Mouse (Mus musculus) gastrocnemius, adult 2 months (tissue): ENCODE data around the gene Atp10a. TPM values are rescaled to one million over a fixed set of nuclear protein-coding genes. Genes with fewer than 3 reads are reported as not detected.

Experiments
- DNase-seq: peaks from one replicate; pipeline ENCODE4 v3.0.0; 2022
- H3K27ac ChIP-seq: fragments of 200-600 bp; 2 replicates; pipeline ENCODE4 v1.8.1; 2022; ENCODE audit warnings: mild to moderate bottlenecking
- H3K4me3 ChIP-seq: fragments of 200-600 bp; 2 replicates; pipeline ENCODE4 v1.8.1; 2022; ENCODE audit warnings: mild to moderate bottlenecking, moderate library complexity
- CTCF ChIP-seq: fragments of 200-600 bp; IDR thresholded peaks from 2 replicates; pipeline ENCODE4 v1.8.1; 2022; ENCODE audit warnings: antibody characterized with exemption, mild to moderate bottlenecking, moderate library complexity
- intact Hi-C: fragments of 180-260 bp; cut with DNase I; formaldehyde crosslinking; loops from one replicate; pipeline ENCODE4 v1.15.1; 2025
- total RNA-seq, 2 experiments: library from RNA; stranded (reverse); gene quantifications; 2 replicates each; pipeline ENCODE4 v1.2.3; 2021

The Atp10a gene
- total RNA-seq, 2 experiments from 2014 or later: 1.3 to 2.0 TPM

GRCm38 (mm10) chr7:58858921-58859320 is 203.0 kb downstream of the Atp10a start:
- no peak for DNase-seq
- intact Hi-C loops: no loop called here
- TF ChIP-seq CTCF: no peak
- H3K4me3 ChIP-seq: no peak overlapping the region
- no peak overlapping the region for H3K27ac ChIP-seq

- intact Hi-C loops: no loop called here
- no peak overlapping the region for H3K27ac ChIP-seq
- TF ChIP-seq CTCF: no peak
- no peak overlapping the region for H3K4me3 ChIP-seq
- no peak for DNase-seq
Observed at GRCm38 (mm10) chr7:58863174-58863573, 207.2 kb downstream of the Atp10a start.

- H3K27ac ChIP-seq: no peak overlapping the region
- no peak for DNase-seq
- TF ChIP-seq CTCF: no peak
- intact Hi-C loops: no loop called here
- H3K4me3 ChIP-seq: no peak overlapping the region
Observed at GRCm38 (mm10) chr7:58866865-58867614, 211.1 kb downstream of the Atp10a start.

- intact Hi-C loops: loop anchor here (10.0 kb wide), 1 partner anchor 286 kb away; no protein-coding TSS in a partner anchor
- Histone ChIP-seq H3K27ac (no peak overlapping the region), H3K4me3 (no peak overlapping the region)
- peak; percentile 49 for TF ChIP-seq CTCF
- DNase-seq: no peak
Observed at GRCm38 (mm10) chr7:58870661-58871060, 214.7 kb downstream of the Atp10a start.

GRCm38 (mm10) chr7:58873676-58874075 is 217.7 kb downstream of the Atp10a start:
- TF ChIP-seq CTCF: no peak
- Histone ChIP-seq H3K27ac (no peak overlapping the region), H3K4me3 (no peak overlapping the region)
- no peak for DNase-seq
- intact Hi-C loops: loop anchor here (10.0 kb wide), 1 partner anchor 289 kb away; no protein-coding TSS in a partner anchor
